Mouse (Mus musculus) erythroid progenitor cell, adult 5-6 weeks (primary cell): ENCODE results near the gene Klri2. TPM values are rescaled to one million over a fixed set of nuclear protein-coding genes. Genes with fewer than 3 reads are reported as not detected.
"Not testable (repeated sequence)": the region's sequence is repeated elsewhere in the genome, so short reads cannot be mapped to it uniquely, and the experiment has no call there.

ENCODE experiments used
- ATAC-seq: replicated peaks from 2 replicates; pipeline ENCODE4 v1.8.0; 2016; ENCODE audit warnings: moderate number of reproducible peaks, mild to moderate bottlenecking, moderate TSS enrichment, inconsistent platforms; ENCODE audit not compliant: poor library complexity, low FRiP score, severe bottlenecking
- total RNA-seq, 2 experiments: library from RNA; stranded (forward) in 1 of 2; stranded (reverse) in 1 of 2; fragments of 150-400 nt in 1 of 2; fragments of 186-747, 209-891 nt in 1 of 2; gene quantifications; 2 replicates each; pipeline versions ENCODE4 v1.2.3 to v1.2.4; 2015 to 2017; ENCODE audit warnings: low replicate concordance in 2 of 2

Klri2 gene
- total RNA-seq (2015; ENCODE audit: low replicate concordance) (not detected in 2 replicates), total RNA-seq (2017; ENCODE audit: low replicate concordance) (0.39 TPM in 1 of 2 replicates, not detected in the other)

GRCm38 (mm10) chr6:129740069-129740721 is at the start of gene Klri2:
Gene Klri2, minus strand, starts transcription at chr6:129740484.
- no peak for ATAC-seq

GRCm38 (mm10) chr6:129784170-129784569 is 43.9 kb upstream of the Klri2 start, which contains the start of gene Gm156:
Gene Gm156, minus strand, starts transcription at chr6:129784270.
- not testable (repeated sequence) for ATAC-seq

DNA sequence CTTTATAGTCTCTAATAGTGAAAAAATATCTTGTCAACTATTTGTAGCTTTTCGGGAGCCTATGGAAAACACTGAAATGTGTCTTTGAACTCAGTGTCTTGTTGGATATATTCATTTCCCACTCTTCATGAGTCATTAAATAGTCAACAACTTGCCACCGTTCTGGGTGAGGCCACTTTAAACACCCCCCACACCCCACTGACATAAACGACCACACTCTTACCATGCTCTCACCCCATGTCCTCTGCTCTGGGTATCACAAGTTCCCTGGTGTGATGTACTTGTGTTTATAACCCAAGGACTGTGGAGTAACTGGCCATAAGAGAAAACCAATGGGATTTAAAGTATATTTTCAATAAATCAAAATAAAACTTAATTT is 7.4 kb upstream of the Klri2 start:
- ATAC-seq, result no peak

DNA sequence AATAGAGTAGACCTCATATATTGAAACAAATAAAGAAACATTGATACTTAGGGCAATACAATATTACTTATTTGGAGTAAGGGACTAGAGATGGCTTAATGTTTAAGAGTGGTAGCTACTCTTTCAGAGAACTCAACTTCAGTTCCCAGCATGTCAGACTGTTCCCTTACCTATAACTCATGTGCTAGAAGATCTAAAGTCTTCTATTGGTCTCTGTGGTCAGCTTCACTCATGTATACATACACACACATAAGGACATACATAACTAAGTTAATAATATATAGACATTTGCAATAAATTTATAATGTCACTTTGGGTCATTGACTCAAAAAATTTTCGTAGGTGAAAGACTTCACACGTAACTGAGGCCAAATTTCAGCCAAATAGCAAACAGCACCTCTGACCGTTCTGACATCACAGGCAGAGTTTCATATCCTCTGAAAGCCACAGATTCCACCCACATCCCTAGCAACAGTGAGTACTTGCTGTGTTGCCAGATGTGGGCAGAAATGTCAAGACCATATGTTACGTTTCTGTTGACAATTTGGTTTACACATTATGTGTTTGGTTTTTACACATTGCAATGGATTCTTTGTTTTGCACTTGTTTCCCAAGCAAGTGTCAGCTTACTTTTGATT is 6.9 kb upstream of the Klri2 start:
- ATAC-seq, result no peak

GRCm38 (mm10) chr6:129746151-129746550 is 5.9 kb upstream of the Klri2 start:
- ATAC-seq, result peak; percentile 25; the same call in 1 of the 2 replicates

DNA sequence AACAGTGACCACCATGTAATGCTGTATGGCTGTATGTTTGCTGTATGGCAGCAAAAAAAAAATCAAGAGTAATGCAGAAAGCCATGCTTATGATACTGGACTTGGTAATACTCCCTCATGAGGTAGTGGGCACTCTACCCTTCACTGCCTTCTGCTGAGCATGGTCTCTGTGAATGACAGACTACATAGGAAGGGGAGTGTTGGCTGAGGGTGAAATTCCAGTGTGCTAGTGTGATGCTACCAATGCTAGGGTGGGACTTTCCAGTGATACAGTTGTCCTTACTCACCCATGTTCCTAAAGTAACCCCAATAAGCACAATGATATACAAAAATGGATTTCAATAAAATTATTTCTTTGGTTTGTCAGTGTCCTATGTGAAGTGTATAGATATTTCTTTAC is 3.9 kb downstream of the Klri2 start:
- ATAC-seq, result no peak

- ATAC-seq, result no peak
These were observed 13.0 kb downstream of the Klri2 start for GRCm38 (mm10) chr6:129727237-129727636.

DNA sequence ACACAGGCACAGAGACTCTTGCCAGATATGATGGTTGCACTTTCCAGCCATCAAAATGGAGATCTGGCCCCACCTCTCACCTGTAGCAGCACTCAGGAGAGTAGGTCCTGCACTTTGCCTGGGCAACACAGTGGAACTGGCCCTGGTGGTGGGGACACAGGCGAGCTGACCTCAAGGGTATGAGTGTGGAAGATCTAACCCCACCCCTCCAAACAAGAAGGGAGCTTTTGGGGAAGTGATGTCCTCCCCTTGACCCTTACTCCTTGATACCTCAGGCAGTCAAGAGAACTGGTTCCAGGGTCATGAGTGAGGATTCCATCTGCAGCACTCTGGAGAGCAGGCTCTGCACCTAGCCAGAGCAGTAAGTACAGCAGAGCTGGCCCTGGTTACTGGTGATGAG is 18.9 kb downstream of the Klri2 start:
- ATAC-seq, result peak; percentile 42; the same call in 1 of the 2 replicates

DNA sequence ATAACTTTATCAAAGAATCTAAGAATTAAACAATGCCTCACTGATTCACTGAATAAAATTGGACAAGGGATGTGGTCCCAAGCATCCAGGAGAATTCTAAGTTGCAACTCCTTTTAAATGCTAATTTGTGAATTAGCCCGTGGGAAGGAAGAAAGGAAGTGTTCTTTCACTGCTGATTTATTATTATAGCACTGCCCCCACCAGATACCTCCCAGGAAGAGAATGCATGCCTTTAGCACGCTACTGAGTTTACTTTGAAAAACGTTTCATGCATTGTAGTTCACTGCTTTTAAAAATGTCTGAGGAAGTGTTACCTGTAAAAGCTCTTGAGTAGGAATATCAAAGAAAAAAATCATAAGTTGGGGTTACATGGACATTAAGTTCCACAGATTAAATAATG is 19.8 kb downstream of the Klri2 start:
- no peak for ATAC-seq

DNA sequence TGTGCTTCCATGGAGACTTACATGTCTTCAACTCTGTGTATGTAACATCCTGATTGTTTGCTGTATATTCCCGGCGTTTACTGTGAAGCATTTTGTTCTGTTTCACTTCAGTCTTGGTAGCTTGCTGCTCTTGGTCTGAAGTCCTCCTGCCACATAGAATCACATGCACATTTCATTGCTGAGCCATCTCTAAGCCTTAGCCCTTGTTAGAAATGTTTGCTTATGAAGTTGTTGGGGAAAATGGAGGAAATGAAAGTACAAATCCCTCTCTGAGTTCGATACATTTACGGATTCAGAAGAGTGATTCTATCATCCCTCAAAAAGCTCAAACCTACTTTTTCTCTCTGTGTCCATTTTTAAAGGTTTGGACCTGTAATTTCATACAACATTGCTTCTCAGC is 23.3 kb downstream of the Klri2 start, which contains the start of gene Klri1:
Gene Klri1 (minus strand): TSS at position 101 of the 400 bp plus-strand sequence.
- no peak for ATAC-seq

DNA sequence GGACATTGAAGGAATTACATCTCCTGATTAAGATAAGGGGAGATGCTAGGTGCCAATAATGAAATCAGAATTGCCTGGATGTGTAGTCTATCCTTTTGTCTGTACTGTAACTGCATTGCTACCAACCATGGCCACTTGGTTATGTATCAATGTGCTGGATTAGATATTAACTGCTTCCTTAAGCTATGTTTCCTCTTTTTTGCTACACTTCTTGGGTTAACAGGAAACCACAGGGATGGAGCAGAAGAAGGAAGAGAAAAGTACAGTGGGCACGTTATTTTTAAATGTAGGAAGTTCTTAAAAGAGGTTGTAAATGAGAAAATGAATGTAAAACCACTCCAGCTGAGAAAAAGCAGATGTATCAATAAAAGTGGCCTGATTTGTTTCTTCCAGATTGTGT is 26.7 kb downstream of the Klri2 start:
- ATAC-seq, result no peak

- not testable (repeated sequence) for ATAC-seq
These were observed 48.8 kb downstream of the Klri2 start for GRCm38 (mm10) chr6:129691436-129691835.

DNA sequence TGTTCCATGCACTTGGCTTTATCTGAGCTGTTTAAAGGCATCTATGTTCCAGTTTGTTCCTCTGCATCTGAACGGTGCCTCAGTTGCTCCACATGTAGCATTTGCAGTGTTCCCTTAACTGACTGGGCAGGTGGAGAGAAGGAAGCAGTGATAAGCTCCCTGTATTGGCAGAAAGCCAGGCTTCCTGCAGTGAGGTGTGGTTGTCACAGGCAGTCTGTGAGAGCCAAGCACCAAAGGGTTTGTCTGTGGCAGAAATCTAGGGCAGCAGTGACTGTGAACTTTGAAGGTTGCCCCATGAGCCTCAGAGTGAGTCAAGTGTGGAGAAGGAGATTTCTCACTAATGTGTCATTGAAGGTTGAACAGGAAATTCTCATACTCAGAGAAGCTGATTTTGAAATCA is 59.9 kb downstream of the Klri2 start:
- no peak for ATAC-seq

Other genes with a start within 250 kb of the Klri2 start
- gene Olr1, start 233.3 kb downstream of the Klri2 start, total RNA-seq (2015; ENCODE audit: low replicate concordance), result 3.4 and 4.3 TPM in 2 replicates
- gene Olr1, start 233.3 kb downstream of the Klri2 start, total RNA-seq (2017; ENCODE audit: low replicate concordance), result 2.2 and 5.6 TPM in 2 replicates
- not detected in 2 replicates for gene Tmem52b, start 227.9 kb downstream of the Klri2 start, total RNA-seq (2015; ENCODE audit: low replicate concordance)
- gene Tmem52b, start 227.9 kb downstream of the Klri2 start, total RNA-seq (2017; ENCODE audit: low replicate concordance), result not detected in 2 replicates
- gene Gabarapl1, start 207.3 kb downstream of the Klri2 start, total RNA-seq (2015; ENCODE audit: low replicate concordance), result 2.1 and 6.5 TPM in 2 replicates
- 9.8 and 17.5 TPM in 2 replicates for gene Gabarapl1, start 207.3 kb downstream of the Klri2 start, total RNA-seq (2017; ENCODE audit: low replicate concordance)
- not detected in 2 replicates for gene Klre1, start 162.6 kb downstream of the Klri2 start, total RNA-seq (2015; ENCODE audit: low replicate concordance)
- gene Klre1, start 162.6 kb downstream of the Klri2 start, total RNA-seq (2017; ENCODE audit: low replicate concordance), result not detected in 2 replicates
- gene Klrd1, start 148.7 kb downstream of the Klri2 start, total RNA-seq (2015; ENCODE audit: low replicate concordance), result 10.5 and 10.8 TPM in 2 replicates
- gene Klrd1, start 148.7 kb downstream of the Klri2 start, total RNA-seq (2017; ENCODE audit: low replicate concordance), result 2.8 TPM in 1 of 2 replicates, not detected in the other
- 1.8 and 2.5 TPM in 2 replicates for gene Klrk1, start 116.6 kb downstream of the Klri2 start, total RNA-seq (2015; ENCODE audit: low replicate concordance)
- 2.7 and 3.5 TPM in 2 replicates for gene Klrk1, start 116.6 kb downstream of the Klri2 start, total RNA-seq (2017; ENCODE audit: low replicate concordance)
- not detected in 2 replicates for gene Klrc3, start 97.1 kb downstream of the Klri2 start, total RNA-seq (2015; ENCODE audit: low replicate concordance)
- gene Klrc3, start 97.1 kb downstream of the Klri2 start, total RNA-seq (2017; ENCODE audit: low replicate concordance), result not detected in 2 replicates
- gene Klrc2, start 79.8 kb downstream of the Klri2 start, total RNA-seq (2015; ENCODE audit: low replicate concordance), result 1.3 and 2.2 TPM in 2 replicates
- gene Klrc2, start 79.8 kb downstream of the Klri2 start, total RNA-seq (2017; ENCODE audit: low replicate concordance), result 0.90 TPM in 1 of 2 replicates, not detected in the other
- gene Klrc1, start 61.5 kb downstream of the Klri2 start, total RNA-seq (2015; ENCODE audit: low replicate concordance), result 2.5 TPM in 1 of 2 replicates, not detected in the other
- gene Klrc1, start 61.5 kb downstream of the Klri2 start, total RNA-seq (2017; ENCODE audit: low replicate concordance), result 7.7 TPM in 1 of 2 replicates, not detected in the other
- gene Klri1, start 23.4 kb downstream of the Klri2 start, total RNA-seq (2015; ENCODE audit: low replicate concordance), result not detected in 2 replicates
- gene Klri1, start 23.4 kb downstream of the Klri2 start, total RNA-seq (2017; ENCODE audit: low replicate concordance), result 2.4 and 4.0 TPM in 2 replicates
- not detected in 2 replicates for gene Gm156, start 43.8 kb upstream of the Klri2 start, total RNA-seq (2015; ENCODE audit: low replicate concordance)
- gene Gm156, start 43.8 kb upstream of the Klri2 start, total RNA-seq (2017; ENCODE audit: low replicate concordance), result not detected in 2 replicates
- not detected in 2 replicates for gene Gm17631, start 122.2 kb upstream of the Klri2 start, total RNA-seq (2015; ENCODE audit: low replicate concordance)
- gene Gm17631, start 122.2 kb upstream of the Klri2 start, total RNA-seq (2017; ENCODE audit: low replicate concordance), result not detected in 2 replicates
- gene Klra17, start 136.2 kb upstream of the Klri2 start, total RNA-seq (2015; ENCODE audit: low replicate concordance), result 3.2 TPM in 1 of 2 replicates, not detected in the other
- gene Klra17, start 136.2 kb upstream of the Klri2 start, total RNA-seq (2017; ENCODE audit: low replicate concordance), result 0.90 TPM in 1 of 2 replicates, not detected in the other
- gene Klra5, start 177.2 kb upstream of the Klri2 start, total RNA-seq (2015; ENCODE audit: low replicate concordance), result not detected in 2 replicates
- gene Klra5, start 177.2 kb upstream of the Klri2 start, total RNA-seq (2017; ENCODE audit: low replicate concordance), result not detected in 2 replicates